Mouse (Mus musculus) liver, embryonic 14.5 days (tissue): ENCODE measurements at regions not wholly inside any gene's neighbourhood (a gene's known extent, or its start where the extent isn't known, plus 50 kb on each side); places are given as distances from the start of the nearest gene placed in this dataset.

Source experiments
- CTCF ChIP-seq: IDR thresholded peaks from 2 replicates; pipeline ENCODE4 v1.5.1; 2016; ENCODE audit warnings: antibody characterized with exemption, low read depth, control low read depth
- EP300 ChIP-seq: IDR thresholded peaks from 2 replicates; pipeline ENCODE4 v1.6.1; 2016; ENCODE audit warnings: antibody characterized with exemption, low read depth

DNA sequence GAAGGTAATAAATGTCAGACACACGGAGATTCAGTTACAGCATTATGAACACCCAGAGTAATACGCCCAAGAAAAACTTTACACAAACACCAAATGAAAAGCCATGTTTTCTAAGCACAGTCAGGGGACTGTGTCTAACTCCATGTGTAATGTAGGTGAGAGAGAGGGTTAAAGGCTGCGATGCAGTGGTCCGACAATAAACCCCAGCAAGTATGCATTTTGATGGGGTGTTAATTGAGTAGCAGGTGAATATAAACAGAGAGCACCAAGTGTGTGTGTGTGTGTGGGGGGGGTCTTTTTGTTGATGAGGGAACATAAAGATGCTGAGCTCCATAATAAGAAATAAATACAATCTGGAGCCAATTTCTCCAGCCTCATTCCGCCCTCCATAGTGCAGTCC is 238.6 kb upstream of the Tmco5 start:
- TF ChIP-seq EP300 (no peak), CTCF (no peak)
